Mouse (Mus musculus) mature B cell (primary cell): ENCODE data around the gene Proser3.
"Not testable (repeated sequence)": the region's sequence is repeated elsewhere in the genome, so short reads cannot be mapped to it uniquely, and the experiment has no call there.

Source experiments
- in situ Hi-C: fragments of 300-500 bp; cut with MboI; formaldehyde crosslinking; loops from 2 replicates; pipeline ENCODE4 v1.14.3; 2019

Proser3 gene

DNA sequence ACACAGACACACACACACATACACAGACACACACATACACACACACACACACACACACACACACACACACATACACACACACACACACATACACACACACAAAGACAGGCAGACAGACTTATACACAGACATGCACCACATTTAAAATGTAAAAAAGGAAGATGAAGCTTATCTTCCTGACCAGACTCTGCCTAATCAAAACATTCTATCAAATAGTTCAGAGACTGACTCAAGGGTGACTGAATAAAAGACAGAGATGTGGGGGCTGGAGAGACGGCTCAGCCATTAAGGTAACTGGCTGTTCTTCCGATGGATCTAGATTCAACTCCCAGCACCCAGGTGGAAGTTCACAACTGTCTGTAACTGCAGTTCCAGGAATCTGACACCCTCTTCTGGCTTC, 7.8 kb downstream of the Proser3 start:
- in situ Hi-C loops: no loop called here

- in situ Hi-C loops: no loop called here
Observed at GRCm38 (mm10) chr7:30540572-30540971, 11.5 kb downstream of the Proser3 start.

- in situ Hi-C loops: no loop called here
Observed at GRCm38 (mm10) chr7:30534633-30535577, 17.2 kb downstream of the Proser3 start, which contains the start of gene Arhgap33. TSS of gene Arhgap33 (minus strand) at chr7:30535060.

GRCm38 (mm10) chr7:30533941-30534632, 18.0 kb downstream of the Proser3 start:
- in situ Hi-C loops: no loop called here

DNA sequence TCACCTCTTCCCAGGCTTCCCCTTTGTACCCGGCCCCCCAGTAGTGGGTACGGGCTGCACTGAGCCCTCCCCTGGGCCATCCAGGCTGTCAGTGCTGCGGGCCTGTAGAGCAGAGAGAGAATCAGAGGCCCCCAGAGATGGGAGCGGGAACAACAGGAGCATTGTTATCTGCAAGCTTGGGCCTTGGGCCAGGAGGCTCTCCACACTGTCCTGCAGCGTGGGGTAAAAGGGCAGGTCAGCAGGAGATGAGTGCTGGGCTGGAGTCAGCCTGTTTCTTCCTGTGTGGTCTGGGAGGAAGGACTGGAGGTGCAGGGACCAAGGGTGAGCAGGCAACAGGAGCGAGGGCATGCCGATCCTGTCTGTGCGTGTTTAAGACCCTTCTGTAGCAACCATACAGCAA, 19.2 kb downstream of the Proser3 start:
- in situ Hi-C loops: no loop called here

DNA sequence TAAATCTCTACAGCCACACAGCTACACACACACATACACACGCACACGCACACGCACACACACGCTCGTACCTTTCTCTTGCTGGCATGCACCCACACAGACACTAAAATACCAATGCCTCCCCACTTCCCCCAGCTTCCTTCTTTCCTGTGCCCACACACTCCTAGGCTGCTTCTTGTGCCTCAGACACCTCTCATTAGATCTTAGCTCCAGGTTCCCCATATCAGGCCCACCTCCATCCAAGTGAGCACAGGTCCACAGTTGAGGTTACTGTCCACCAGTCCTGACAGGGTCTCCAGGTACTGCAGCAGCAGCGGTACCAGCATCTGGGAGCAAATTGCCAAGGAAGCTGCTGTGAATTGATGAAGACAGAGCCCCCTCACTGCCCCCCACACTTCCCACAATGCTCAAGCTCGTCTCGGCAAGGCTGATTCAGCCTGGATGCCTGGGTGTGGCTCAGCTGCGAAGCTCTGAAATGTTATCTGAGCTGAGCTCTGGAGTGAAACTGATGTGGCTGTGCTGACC, 20.7 kb downstream of the Proser3 start:
- in situ Hi-C loops: no loop called here

- in situ Hi-C loops: no loop called here
Observed at GRCm38 (mm10) chr7:30526981-30527380, 25.1 kb downstream of the Proser3 start.

GRCm38 (mm10) chr7:30526399-30526798, 25.7 kb downstream of the Proser3 start:
- in situ Hi-C loops: no loop called here

- in situ Hi-C loops: no loop called here
Observed at GRCm38 (mm10) chr7:30525954-30526353, 26.1 kb downstream of the Proser3 start.

DNA sequence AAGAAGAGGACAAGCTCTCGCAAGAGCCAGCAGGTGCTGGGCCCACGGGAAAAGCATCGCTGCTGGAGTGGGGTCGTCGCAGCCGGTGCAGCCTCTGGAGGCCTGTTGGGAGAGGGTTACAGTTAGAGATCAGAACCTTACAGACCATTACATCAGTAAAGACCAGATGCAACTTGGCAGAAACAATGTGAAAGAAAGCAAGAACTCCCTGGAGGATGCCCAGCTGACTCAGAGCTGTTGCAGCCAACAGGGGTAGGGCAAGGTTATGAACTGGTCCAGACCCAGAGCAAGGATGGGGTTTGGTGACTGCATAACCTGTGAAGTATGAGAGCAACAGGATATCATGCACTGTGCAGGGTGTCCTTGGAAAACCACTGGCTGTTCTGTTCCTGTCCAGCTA, 27.6 kb downstream of the Proser3 start:
- in situ Hi-C loops: no loop called here

GRCm38 (mm10) chr7:30522871-30523270, 29.2 kb downstream of the Proser3 start:
- in situ Hi-C loops: no loop called here

DNA sequence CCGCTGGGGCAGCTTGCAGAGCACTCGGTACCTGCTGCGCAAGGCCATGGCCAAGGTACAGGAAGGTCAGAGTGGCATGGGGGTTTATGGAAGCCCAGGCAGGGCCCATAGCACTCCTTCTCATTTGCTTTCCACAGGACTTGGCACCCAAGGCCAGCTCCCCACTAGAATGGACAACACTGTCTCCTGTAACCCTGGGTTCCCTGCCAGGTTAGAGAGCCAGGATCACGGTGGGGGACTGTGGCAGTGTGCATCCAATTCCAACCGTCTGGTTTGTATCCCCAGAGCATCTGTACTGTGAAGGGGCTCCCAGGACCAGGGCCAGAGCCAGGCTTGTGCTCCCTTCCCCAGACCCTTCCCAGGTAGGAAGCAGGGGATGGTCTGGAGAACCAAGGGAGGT, 31.2 kb downstream of the Proser3 start:
- in situ Hi-C loops: no loop called here

- in situ Hi-C loops: no loop called here
Observed at GRCm38 (mm10) chr7:30520396-30520795, 31.7 kb downstream of the Proser3 start.

- in situ Hi-C loops: no loop called here
Observed at GRCm38 (mm10) chr7:30518325-30518724, 33.8 kb downstream of the Proser3 start.

DNA sequence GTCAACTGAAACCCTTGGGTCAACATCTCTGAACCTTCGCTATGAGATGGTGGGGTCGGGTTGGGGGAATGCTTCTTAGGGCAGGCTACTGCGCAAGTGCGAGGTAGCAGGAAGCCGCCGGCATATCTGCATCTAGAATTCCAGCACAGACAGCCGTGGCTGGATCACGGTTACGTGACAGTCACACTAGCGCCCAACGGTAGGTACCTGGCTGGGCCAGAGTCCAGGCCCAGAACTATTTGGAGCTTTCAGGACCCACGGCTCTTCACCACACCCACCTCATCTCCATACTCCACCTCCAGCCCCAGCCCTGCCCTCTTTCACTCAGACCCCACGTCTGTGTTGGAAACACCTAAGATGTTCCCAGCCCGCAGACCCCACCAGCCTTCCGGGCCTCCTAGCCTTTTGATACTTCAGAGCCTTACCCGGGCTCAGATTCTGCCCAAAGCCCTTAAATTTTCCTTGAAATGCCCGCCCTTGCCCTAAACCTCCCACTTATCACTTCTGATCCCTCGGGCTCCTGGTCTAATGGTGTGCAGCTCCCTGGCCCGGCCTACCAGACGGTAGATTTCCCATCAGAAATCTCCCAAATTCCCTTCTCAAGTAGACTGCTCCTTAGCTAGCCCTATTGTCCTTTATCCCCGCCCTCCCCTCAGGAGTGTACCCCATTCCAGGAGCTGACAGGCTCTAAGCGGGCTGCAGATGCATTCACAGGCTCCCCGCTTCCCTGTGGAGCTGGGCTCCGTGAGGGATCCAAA, 36.9 kb downstream of the Proser3 start:
- in situ Hi-C loops: no loop called here

DNA sequence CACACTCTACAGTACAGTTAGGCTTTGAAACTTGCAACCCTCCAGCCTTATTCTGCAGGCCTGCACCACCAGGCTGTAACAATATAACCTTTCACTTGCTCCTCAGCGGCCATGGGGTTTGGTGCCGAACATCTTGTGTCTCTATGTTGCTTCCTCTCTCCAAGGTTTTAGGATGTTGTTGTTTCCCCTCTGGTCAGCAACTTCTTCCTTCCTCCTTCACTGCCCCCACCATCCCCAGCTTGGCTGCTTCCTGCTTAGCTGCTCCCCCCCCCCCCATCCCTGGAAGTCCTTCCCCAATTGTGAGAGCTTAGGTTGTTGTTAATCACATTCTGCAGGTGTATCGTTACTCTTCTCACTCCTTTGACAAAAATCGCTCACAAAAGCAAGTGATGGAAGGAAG, 44.0 kb downstream of the Proser3 start:
- in situ Hi-C loops: no loop called here

DNA sequence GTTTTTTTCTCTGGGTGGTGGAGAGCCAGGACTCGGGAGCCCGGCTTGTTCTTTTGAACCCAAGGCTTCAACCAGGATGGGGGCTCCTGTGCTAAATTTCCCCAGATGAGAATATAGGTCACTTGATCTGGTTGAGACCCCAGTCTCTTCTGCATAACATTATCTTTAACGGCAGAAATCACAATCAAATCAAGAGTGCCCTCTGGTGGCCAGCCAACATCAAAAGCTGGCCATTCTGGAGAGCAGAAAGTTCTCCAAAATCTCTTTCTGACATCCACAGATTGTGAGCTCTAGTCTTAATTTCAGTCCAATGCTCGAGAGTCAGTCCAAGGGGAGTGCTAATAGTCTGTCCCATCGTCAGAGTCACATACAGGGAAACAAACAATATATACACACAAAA, 50.9 kb downstream of the Proser3 start:
- in situ Hi-C loops: not testable (repeated sequence)

GRCm38 (mm10) chr7:30495506-30496042, 56.5 kb downstream of the Proser3 start:
- in situ Hi-C loops: not testable (repeated sequence)

DNA sequence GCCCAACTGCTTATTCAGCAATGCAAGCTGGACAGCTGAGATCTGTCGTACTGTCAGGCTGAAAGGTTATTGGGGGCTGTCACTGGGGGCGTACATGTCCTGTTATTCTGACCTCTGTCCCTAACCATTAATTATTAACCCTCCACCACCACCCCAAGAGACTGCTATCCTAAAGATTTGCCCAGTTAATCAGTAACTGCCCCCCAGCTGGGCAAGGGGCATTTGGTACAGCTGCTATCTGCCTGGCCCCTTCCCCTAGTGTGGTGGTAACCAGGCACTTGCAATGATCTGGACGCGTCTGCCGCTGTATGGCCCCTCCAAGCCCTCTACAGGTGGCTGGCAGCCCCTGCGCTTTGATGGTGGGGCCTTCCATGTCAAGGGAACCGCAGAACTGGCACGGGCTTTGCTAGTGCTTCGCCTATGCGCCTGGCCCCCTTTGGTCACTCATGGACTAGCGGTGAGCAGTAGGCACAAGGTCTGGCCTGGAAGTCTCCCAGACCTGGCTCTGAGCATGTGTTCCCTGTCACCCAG, 58.6 kb downstream of the Proser3 start, which contains the start of gene Prodh2:
Gene Prodh2, plus strand, starts transcription at position 222 of the 531 bp plus-strand sequence.
- in situ Hi-C loops: no loop called here

GRCm38 (mm10) chr7:30492765-30493164, 59.3 kb downstream of the Proser3 start:
- in situ Hi-C loops: no loop called here

DNA sequence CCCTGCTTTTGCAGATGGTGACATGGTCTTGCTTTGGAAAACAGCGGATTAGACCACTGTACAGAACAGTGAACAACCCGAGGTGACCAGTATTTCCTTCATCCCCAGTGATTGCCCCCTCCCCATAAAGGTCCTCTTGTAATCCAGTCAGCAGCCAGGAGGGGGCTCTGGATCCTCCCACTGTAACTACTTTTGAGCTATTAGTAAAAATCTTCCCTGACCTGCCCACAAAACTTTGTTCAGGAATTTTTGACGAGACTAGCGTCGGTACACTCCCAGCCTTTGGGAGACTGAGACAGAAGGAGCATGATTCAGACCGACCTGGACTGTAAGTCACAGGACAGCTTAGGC, 61.2 kb downstream of the Proser3 start:
- in situ Hi-C loops: no loop called here
